Mouse (Mus musculus): Measurements from ENCODE around the gene Tatdn3. TPM values are rescaled to one million over a fixed set of nuclear protein-coding genes. Genes with fewer than 3 reads are reported as not detected.

Tatdn3 gene
- polyA plus RNA-seq, 1 experiment from 2014 or later = 14.1 TPM

GRCm38 (mm10) chr1:191086304-191086878, 23.7 kb upstream of the Tatdn3 start:
- H3K9ac ChIP-seq (ENCODE audit: low read depth, low read length) = no peak overlapping the region
- no peaks in the 10 kb centered on the region for H3K36me3 ChIP-seq (ENCODE audit: control insufficient read depth, insufficient read depth, low read length)
- H3K27ac ChIP-seq (ENCODE audit: low read length) = no peak overlapping the region
- no peak for ATAC-seq
- WGBS = 85% methylated on average over 7 of the region's 7 CpGs
- no peak overlapping the region for H3K4me2 ChIP-seq (ENCODE audit: low read length)
- no peaks in the 10 kb centered on the region for H3K9me3 ChIP-seq (replicated peaks; ENCODE audit: control insufficient read depth, low read length, poor library complexity, severe bottlenecking)
- H3K27me3 ChIP-seq (ENCODE audit: control insufficient read depth, insufficient read depth, low read depth, low read length) = no peaks in the 10 kb centered on the region
- no peaks in the 10 kb centered on the region for H3K4me1 ChIP-seq (ENCODE audit: control insufficient read depth, insufficient read depth, low read length)
- H3K4me3 ChIP-seq (ENCODE audit: low read depth, low read length) = no peak overlapping the region

GRCm38 (mm10) chr1:191085597-191085996, 22.9 kb upstream of the Tatdn3 start:
- Histone ChIP-seq H3K4me3 (ENCODE audit: low read depth, low read length) (no peak overlapping the region), H3K27me3 (ENCODE audit: control insufficient read depth, insufficient read depth, low read depth, low read length) (no peaks in the 10 kb centered on the region), H3K27ac (ENCODE audit: low read length) (no peak overlapping the region), H3K4me1 (ENCODE audit: control insufficient read depth, insufficient read depth, low read length) (no peaks in the 10 kb centered on the region), H3K9me3 (replicated peaks; ENCODE audit: control insufficient read depth, low read length, poor library complexity, severe bottlenecking) (no peaks in the 10 kb centered on the region), H3K9ac (ENCODE audit: low read depth, low read length) (no peak overlapping the region), H3K4me2 (ENCODE audit: low read length) (no peak overlapping the region), H3K36me3 (ENCODE audit: control insufficient read depth, insufficient read depth, low read length) (no peaks in the 10 kb centered on the region)
- 82% methylated on average over 12 of the region's 12 CpGs for WGBS
- ATAC-seq = no peak

GRCm38 (mm10) chr1:191084951-191085559, 22.3 kb upstream of the Tatdn3 start:
- Histone ChIP-seq H3K9me3 (replicated peaks; ENCODE audit: control insufficient read depth, low read length, poor library complexity, severe bottlenecking) (no peaks in the 10 kb centered on the region), H3K9ac (ENCODE audit: low read depth, low read length) (no peak overlapping the region), H3K4me2 (ENCODE audit: low read length) (no peak overlapping the region), H3K27me3 (ENCODE audit: control insufficient read depth, insufficient read depth, low read depth, low read length) (no peaks in the 10 kb centered on the region), H3K27ac (ENCODE audit: low read length) (no peak overlapping the region), H3K36me3 (ENCODE audit: control insufficient read depth, insufficient read depth, low read length) (no peaks in the 10 kb centered on the region), H3K4me1 (ENCODE audit: control insufficient read depth, insufficient read depth, low read length) (no peaks in the 10 kb centered on the region), H3K4me3 (ENCODE audit: low read depth, low read length) (no peak overlapping the region)
- no peak for ATAC-seq
- WGBS = 70% methylated on average over 5 of the region's 5 CpGs

- Histone ChIP-seq H3K9ac (ENCODE audit: low read depth, low read length) (no peak overlapping the region), H3K4me2 (ENCODE audit: low read length) (no peak overlapping the region), H3K27me3 (ENCODE audit: control insufficient read depth, insufficient read depth, low read depth, low read length) (no peaks in the 10 kb centered on the region), H3K4me1 (ENCODE audit: control insufficient read depth, insufficient read depth, low read length) (no peaks in the 10 kb centered on the region), H3K4me3 (ENCODE audit: low read depth, low read length) (no peak overlapping the region), H3K27ac (ENCODE audit: low read length) (no peak overlapping the region), H3K36me3 (ENCODE audit: control insufficient read depth, insufficient read depth, low read length) (no peaks in the 10 kb centered on the region), H3K9me3 (replicated peaks; ENCODE audit: control insufficient read depth, low read length, poor library complexity, severe bottlenecking) (no peaks in the 10 kb centered on the region)
- 93% methylated on average over 8 of the region's 8 CpGs for WGBS
- ATAC-seq = no peak
These were observed 20.5 kb upstream of the Tatdn3 start for GRCm38 (mm10) chr1:191083230-191083629.

- no peaks in the 10 kb centered on the region for H3K4me1 ChIP-seq (ENCODE audit: control insufficient read depth, insufficient read depth, low read length)
- H3K4me3 ChIP-seq (ENCODE audit: low read depth, low read length) = no peak overlapping the region
- H3K9ac ChIP-seq (ENCODE audit: low read depth, low read length) = no peak overlapping the region
- no peaks in the 10 kb centered on the region for H3K27me3 ChIP-seq (ENCODE audit: control insufficient read depth, insufficient read depth, low read depth, low read length)
- WGBS = 72% methylated on average over 10 of the region's 10 CpGs
- no peaks in the 10 kb centered on the region for H3K36me3 ChIP-seq (ENCODE audit: control insufficient read depth, insufficient read depth, low read length)
- ATAC-seq = no peak
- no peaks in the 10 kb centered on the region for H3K9me3 ChIP-seq (replicated peaks; ENCODE audit: control insufficient read depth, low read length, poor library complexity, severe bottlenecking)
- no peak overlapping the region for H3K4me2 ChIP-seq (ENCODE audit: low read length)
- H3K27ac ChIP-seq (ENCODE audit: low read length) = no peak overlapping the region
These were observed 12.6 kb upstream of the Tatdn3 start for GRCm38 (mm10) chr1:191075199-191075883.

- WGBS = 91% methylated on average over 4 of the region's 4 CpGs
- no peak for ATAC-seq
- H3K4me3 ChIP-seq (ENCODE audit: low read depth, low read length) = no peak overlapping the region
- H3K9me3 ChIP-seq (replicated peaks; ENCODE audit: control insufficient read depth, low read length, poor library complexity, severe bottlenecking) = no peaks in the 10 kb centered on the region
- H3K4me2 ChIP-seq (ENCODE audit: low read length) = no peak overlapping the region
- H3K9ac ChIP-seq (ENCODE audit: low read depth, low read length) = no peak overlapping the region
- no peaks in the 10 kb centered on the region for H3K36me3 ChIP-seq (ENCODE audit: control insufficient read depth, insufficient read depth, low read length)
- H3K27ac ChIP-seq (ENCODE audit: low read length) = no peak overlapping the region
- H3K27me3 ChIP-seq (ENCODE audit: control insufficient read depth, insufficient read depth, low read depth, low read length) = no peaks in the 10 kb centered on the region
- H3K4me1 ChIP-seq (ENCODE audit: control insufficient read depth, insufficient read depth, low read length) = no peaks in the 10 kb centered on the region
These were observed 10.8 kb upstream of the Tatdn3 start for GRCm38 (mm10) chr1:191073486-191073885.

- H3K9ac ChIP-seq (ENCODE audit: low read depth, low read length) = no peak overlapping the region
- no peak overlapping the region for H3K4me3 ChIP-seq (ENCODE audit: low read depth, low read length)
- H3K36me3 ChIP-seq (ENCODE audit: control insufficient read depth, insufficient read depth, low read length) = no peaks in the 10 kb centered on the region
- H3K4me2 ChIP-seq (ENCODE audit: low read length) = no peak overlapping the region
- no peak for ATAC-seq
- H3K9me3 ChIP-seq (replicated peaks; ENCODE audit: control insufficient read depth, low read length, poor library complexity, severe bottlenecking) = no peaks in the 10 kb centered on the region
- WGBS = 80% methylated on average over 6 of the region's 6 CpGs
- no peaks in the 10 kb centered on the region for H3K4me1 ChIP-seq (ENCODE audit: control insufficient read depth, insufficient read depth, low read length)
- H3K27ac ChIP-seq (ENCODE audit: low read length) = no peak overlapping the region
- no peaks in the 10 kb centered on the region for H3K27me3 ChIP-seq (ENCODE audit: control insufficient read depth, insufficient read depth, low read depth, low read length)
These were observed 10.3 kb upstream of the Tatdn3 start for GRCm38 (mm10) chr1:191073001-191073400.

- H3K4me2 ChIP-seq (ENCODE audit: low read length) = no peak overlapping the region
- H3K36me3 ChIP-seq (ENCODE audit: control insufficient read depth, insufficient read depth, low read length) = no peaks in the 10 kb centered on the region
- WGBS = 94% methylated on average over 16 of the region's 16 CpGs
- no peak overlapping the region for H3K9ac ChIP-seq (ENCODE audit: low read depth, low read length)
- H3K27ac ChIP-seq (ENCODE audit: low read length) = no peak overlapping the region
- H3K27me3 ChIP-seq (ENCODE audit: control insufficient read depth, insufficient read depth, low read depth, low read length) = no peaks in the 10 kb centered on the region
- no peak for ATAC-seq
- H3K4me1 ChIP-seq (ENCODE audit: control insufficient read depth, insufficient read depth, low read length) = no peaks in the 10 kb centered on the region
- no peak overlapping the region for H3K4me3 ChIP-seq (ENCODE audit: low read depth, low read length)
- no peaks in the 10 kb centered on the region for H3K9me3 ChIP-seq (replicated peaks; ENCODE audit: control insufficient read depth, low read length, poor library complexity, severe bottlenecking)
These were observed 9.7 kb upstream of the Tatdn3 start for GRCm38 (mm10) chr1:191072329-191072913.

- Histone ChIP-seq H3K9me3 (replicated peaks; ENCODE audit: control insufficient read depth, low read length, poor library complexity, severe bottlenecking) (no peaks in the 10 kb centered on the region), H3K27ac (ENCODE audit: low read length) (no peak overlapping the region), H3K27me3 (ENCODE audit: control insufficient read depth, insufficient read depth, low read depth, low read length) (no peaks in the 10 kb centered on the region), H3K9ac (ENCODE audit: low read depth, low read length) (no peak overlapping the region), H3K4me2 (ENCODE audit: low read length) (no peak overlapping the region), H3K36me3 (ENCODE audit: control insufficient read depth, insufficient read depth, low read length) (no peaks in the 10 kb centered on the region), H3K4me3 (ENCODE audit: low read depth, low read length) (no peak overlapping the region), H3K4me1 (ENCODE audit: control insufficient read depth, insufficient read depth, low read length) (no peaks in the 10 kb centered on the region)
- 93% methylated on average over 6 of the region's 6 CpGs for WGBS
- no peak for ATAC-seq
These were observed 8.9 kb upstream of the Tatdn3 start for GRCm38 (mm10) chr1:191071613-191072012.
